Mouse (Mus musculus) urinary bladder, postnatal 36 days (tissue): Measurements from ENCODE around the gene Erp29.
A peak's percentile ranks its signal among the peaks of the same experiment; 100 is the strongest.

Experiments
- DNase-seq, 2 experiments: peaks; one replicate each; pipeline ENCODE4 v3.0.0; 2022; ENCODE audit warnings: low spot score in 2 of 2, mixed read lengths in 1 of 2

Erp29 gene

GRCm38 (mm10) chr5:121449976-121450375, 2.3 kb downstream of the Erp29 start:
- DNase-seq, result peak in 1 of 2 experiments; percentile 50

GRCm38 (mm10) chr5:121448450-121448849, 3.9 kb downstream of the Erp29 start:
- no peak for DNase-seq

- DNase-seq, result no peak
These were observed 7.4 kb downstream of the Erp29 start for GRCm38 (mm10) chr5:121444870-121445269.

GRCm38 (mm10) chr5:121443548-121443947, 8.8 kb downstream of the Erp29 start:
- no peak for DNase-seq

GRCm38 (mm10) chr5:121438756-121439155, 13.6 kb downstream of the Erp29 start:
- peak in 1 of 2 experiments; percentile 30 for DNase-seq

GRCm38 (mm10) chr5:121438131-121438530, 14.2 kb downstream of the Erp29 start:
- peak in 1 of 2 experiments; percentile 28 for DNase-seq

- no peak for DNase-seq
These were observed 23.4 kb downstream of the Erp29 start for GRCm38 (mm10) chr5:121428954-121429353.

GRCm38 (mm10) chr5:121423297-121423696, 29.0 kb downstream of the Erp29 start:
- DNase-seq, result no peak

GRCm38 (mm10) chr5:121422787-121423186, 29.5 kb downstream of the Erp29 start:
- DNase-seq, result no peak

- DNase-seq, result no peak
These were observed 31.6 kb downstream of the Erp29 start for GRCm38 (mm10) chr5:121420721-121421120.

- DNase-seq, result no peak
These were observed 41.3 kb downstream of the Erp29 start for GRCm38 (mm10) chr5:121410975-121411374.

- peak in 1 of 2 experiments; percentile 29 for DNase-seq
These were observed 44.5 kb downstream of the Erp29 start for GRCm38 (mm10) chr5:121407856-121408255.

- DNase-seq, result no peak
These were observed 51.5 kb downstream of the Erp29 start for GRCm38 (mm10) chr5:121400849-121401248.

- DNase-seq, result no peak
These were observed 52.2 kb downstream of the Erp29 start for GRCm38 (mm10) chr5:121400064-121400463.

- DNase-seq, result no peak
These were observed 52.8 kb downstream of the Erp29 start for GRCm38 (mm10) chr5:121399540-121399939.

- DNase-seq, result no peak
These were observed 53.3 kb downstream of the Erp29 start for GRCm38 (mm10) chr5:121398965-121399462.

GRCm38 (mm10) chr5:121398146-121398964, 54.0 kb downstream of the Erp29 start:
- DNase-seq, result no peak

- peak; percentile 86 to 94 for DNase-seq
These were observed 54.8 kb downstream of the Erp29 start, which contains the start of gene Naa25 for GRCm38 (mm10) chr5:121397187-121398145. Gene Naa25 (plus strand): TSS chr5:121397936.

GRCm38 (mm10) chr5:121395621-121396020, 56.7 kb downstream of the Erp29 start:
- DNase-seq, result no peak

GRCm38 (mm10) chr5:121393402-121393801, 58.9 kb downstream of the Erp29 start:
- DNase-seq, result peak in 1 of 2 experiments; percentile 14

- no peak for DNase-seq
These were observed 59.5 kb downstream of the Erp29 start for GRCm38 (mm10) chr5:121392667-121393380.
